Mouse (Mus musculus) ES-Bruce4 (cell line): ENCODE results near the gene Adgra3.

Source experiments
- CTCF ChIP-seq: IDR thresholded peaks from one replicate; pipeline ENCODE4 v1.8.1; 2011; ENCODE audit warnings: low read depth, low read length
- EP300 ChIP-seq: IDR thresholded peaks from 2 replicates; pipeline ENCODE4 v1.6.1; 2011; ENCODE audit warnings: low read depth, low read length; ENCODE audit not compliant: insufficient read depth
- POLR2A ChIP-seq: IDR thresholded peaks from one replicate; pipeline ENCODE4 v1.8.1; 2011; ENCODE audit warnings: low read length; ENCODE audit not compliant: insufficient read depth

DNA sequence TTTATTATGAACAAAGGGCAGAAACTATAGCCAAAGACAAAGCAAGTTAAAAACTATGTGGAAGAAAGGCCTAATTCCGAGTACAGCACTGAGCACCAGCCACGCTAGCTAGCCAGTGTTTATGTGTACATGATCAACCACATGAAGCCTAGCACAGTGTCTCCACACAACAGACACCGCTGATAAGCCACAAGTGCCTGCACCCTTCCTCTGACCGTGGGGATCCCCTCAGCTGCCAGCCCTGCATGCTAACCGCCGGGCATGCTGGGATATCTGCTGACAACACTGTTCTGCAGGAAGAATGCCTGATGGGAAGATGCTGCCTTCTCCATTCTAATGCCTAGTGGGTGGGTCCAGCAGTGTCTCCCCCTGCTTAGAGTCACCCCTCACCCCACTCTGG, 34.7 kb downstream of the Adgra3 start:
- no peak for TF ChIP-seq CTCF
- no peak for TF ChIP-seq POLR2A
- no peak for TF ChIP-seq EP300
